Mouse (Mus musculus): ENCODE results near the gene Eci1. TPM values are rescaled to one million over a fixed set of nuclear protein-coding genes. Genes with fewer than 3 reads are reported as not detected.
A peak's percentile ranks its signal among the peaks of the same experiment; 100 is the strongest.

Eci1 gene
- polyA plus RNA-seq, 1 experiment from 2014 or later, result 109 TPM

DNA sequence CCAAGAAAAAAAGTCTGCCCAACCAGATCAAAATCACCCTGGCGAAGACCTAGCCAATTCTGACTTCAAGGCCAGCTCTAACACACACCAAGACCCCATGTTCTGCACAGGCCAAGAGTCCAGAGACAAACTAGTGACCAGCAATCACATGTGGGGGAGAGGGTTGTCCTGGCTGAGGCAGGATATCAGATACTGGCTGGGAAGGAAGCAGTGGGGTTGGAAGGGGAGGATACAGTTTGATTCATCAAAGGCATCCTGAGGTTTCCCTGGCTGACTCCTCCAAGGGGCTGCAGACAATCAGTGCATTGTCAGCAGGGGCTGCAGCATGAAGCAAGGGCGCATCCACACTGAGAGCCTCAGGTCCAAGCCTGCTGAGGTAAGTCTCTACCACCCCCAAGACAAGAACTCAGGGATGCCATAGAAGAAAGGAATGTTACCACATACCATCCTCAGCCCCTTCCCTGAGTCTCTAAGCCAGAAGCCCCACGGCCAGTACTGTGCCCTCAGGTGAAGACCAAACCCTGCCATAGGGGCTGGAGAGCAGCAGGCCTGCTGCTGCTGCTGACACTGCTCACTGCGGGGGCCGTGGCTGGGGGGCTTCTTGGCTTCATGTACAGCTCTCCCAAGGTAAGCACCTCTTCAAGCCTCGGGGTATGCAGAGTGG, 47.3 kb downstream of the Eci1 start, which contains the start of gene Bricd5:
Gene Bricd5 (plus strand): TSS at position 273 of the 664 bp plus-strand sequence.
- no peak for TF ChIP-seq CTCF (IDR thresholded peaks at IDR 0.05; ENCODE audit: low read depth)
- Histone ChIP-seq H3K4me2 (ENCODE audit: low read length) (0 out of 2 replicates have a peak within 1 kb of the TSS, but pooled peaks have one; percentile 95), H3K27me3 (ENCODE audit: insufficient read depth, low read length) (no peaks in the 10 kb centered on the region), H3K9me3 (replicated peaks; ENCODE audit: low read length) (no peaks in the 10 kb centered on the region), H3K27ac (peak within 1 kb of the TSS; percentile 68), H3K9ac (ENCODE audit: low read depth, low read length) (no peak within 1 kb of the TSS), H3K4me3 (replicated peaks; ENCODE audit: low read depth, low read length) (no peak within 1 kb of the TSS), H3K36me3 (ENCODE audit: insufficient read depth, low read length) (peaks cover 29% of the 10 kb centered on the region), H3K4me1 (replicated peaks; ENCODE audit: insufficient read depth, low read length) (peaks cover 31% of the 10 kb centered on the region)
- DNase-seq (ENCODE audit: low spot score), result peak; percentile 73
- ATAC-seq (replicated peaks; ENCODE audit: low FRiP score, low read depth), result no peak
- WGBS, result 55% methylated on average over 6 of the region's 6 CpGs

DNA sequence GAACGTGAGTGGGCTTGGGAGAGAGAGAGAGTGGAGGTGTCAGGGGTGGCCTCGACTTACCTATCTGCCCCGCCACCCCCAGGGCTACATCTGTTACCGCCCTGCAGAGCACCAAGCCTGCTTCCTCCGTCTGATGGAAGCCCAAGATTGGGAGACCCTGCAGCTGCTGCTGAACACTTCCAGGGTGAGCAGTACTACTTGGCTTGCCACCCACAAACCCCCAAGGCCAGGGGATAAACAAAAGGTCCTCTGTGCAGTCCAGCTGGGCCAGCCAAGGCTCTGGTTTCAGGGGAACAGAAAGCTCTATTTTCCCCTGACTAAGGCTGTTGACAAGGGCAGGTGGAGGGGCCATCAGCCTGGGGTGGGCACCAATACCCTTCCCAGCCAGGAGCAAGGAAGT, 48.1 kb downstream of the Eci1 start:
- H3K27me3 ChIP-seq (ENCODE audit: insufficient read depth, low read length), result no peaks in the 10 kb centered on the region
- no peak overlapping the region for H3K27ac ChIP-seq
- no peak for TF ChIP-seq CTCF (IDR thresholded peaks at IDR 0.05; ENCODE audit: low read depth)
- H3K9ac ChIP-seq (ENCODE audit: low read depth, low read length), result no peak overlapping the region
- H3K9me3 ChIP-seq (replicated peaks; ENCODE audit: low read length), result no peaks in the 10 kb centered on the region
- no peak for ATAC-seq (replicated peaks; ENCODE audit: low FRiP score, low read depth)
- no peak overlapping the region for H3K4me3 ChIP-seq (replicated peaks; ENCODE audit: low read depth, low read length)
- H3K4me1 ChIP-seq (replicated peaks; ENCODE audit: insufficient read depth, low read length), result peaks cover 31% of the 10 kb centered on the region
- peaks cover 29% of the 10 kb centered on the region for H3K36me3 ChIP-seq (ENCODE audit: insufficient read depth, low read length)
- WGBS, result 77% methylated on average over 5 of the region's 5 CpGs
- no peak overlapping the region for H3K4me2 ChIP-seq (ENCODE audit: low read length)
- DNase-seq (ENCODE audit: low spot score), result no peak

DNA sequence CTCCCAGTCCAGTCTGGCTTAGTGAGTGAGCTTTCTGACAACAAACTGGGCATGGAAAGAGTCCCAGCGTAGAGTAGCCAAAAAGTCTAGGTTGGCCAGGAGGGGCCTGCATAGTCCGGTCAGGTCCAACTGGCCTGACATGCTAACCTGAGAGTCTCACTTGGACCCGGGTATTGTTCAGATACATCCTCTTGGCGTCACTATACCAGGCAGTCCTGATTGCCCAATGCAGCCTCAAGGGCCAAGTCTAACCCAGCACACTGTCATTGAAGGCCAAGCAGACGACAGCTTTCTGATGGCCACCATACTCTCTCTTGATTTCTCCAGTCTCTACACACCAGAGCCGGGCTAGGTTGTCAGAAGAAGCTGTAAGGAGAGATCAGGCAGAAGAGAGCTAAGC, 49.1 kb downstream of the Eci1 start:
- Histone ChIP-seq H3K36me3 (ENCODE audit: insufficient read depth, low read length) (peaks cover 29% of the 10 kb centered on the region), H3K4me2 (ENCODE audit: low read length) (no peak overlapping the region), H3K9me3 (replicated peaks; ENCODE audit: low read length) (no peaks in the 10 kb centered on the region), H3K27me3 (ENCODE audit: insufficient read depth, low read length) (no peaks in the 10 kb centered on the region), H3K9ac (ENCODE audit: low read depth, low read length) (no peak overlapping the region), H3K27ac (no peak overlapping the region), H3K4me1 (replicated peaks; ENCODE audit: insufficient read depth, low read length) (peaks cover 31% of the 10 kb centered on the region), H3K4me3 (replicated peaks; ENCODE audit: low read depth, low read length) (no peak overlapping the region)
- no peak for TF ChIP-seq CTCF (IDR thresholded peaks at IDR 0.05; ENCODE audit: low read depth)
- WGBS, result 94% methylated on average over 6 of the region's 6 CpGs
- DNase-seq (ENCODE audit: low spot score), result no peak
- no peak for ATAC-seq (replicated peaks; ENCODE audit: low FRiP score, low read depth)

DNA sequence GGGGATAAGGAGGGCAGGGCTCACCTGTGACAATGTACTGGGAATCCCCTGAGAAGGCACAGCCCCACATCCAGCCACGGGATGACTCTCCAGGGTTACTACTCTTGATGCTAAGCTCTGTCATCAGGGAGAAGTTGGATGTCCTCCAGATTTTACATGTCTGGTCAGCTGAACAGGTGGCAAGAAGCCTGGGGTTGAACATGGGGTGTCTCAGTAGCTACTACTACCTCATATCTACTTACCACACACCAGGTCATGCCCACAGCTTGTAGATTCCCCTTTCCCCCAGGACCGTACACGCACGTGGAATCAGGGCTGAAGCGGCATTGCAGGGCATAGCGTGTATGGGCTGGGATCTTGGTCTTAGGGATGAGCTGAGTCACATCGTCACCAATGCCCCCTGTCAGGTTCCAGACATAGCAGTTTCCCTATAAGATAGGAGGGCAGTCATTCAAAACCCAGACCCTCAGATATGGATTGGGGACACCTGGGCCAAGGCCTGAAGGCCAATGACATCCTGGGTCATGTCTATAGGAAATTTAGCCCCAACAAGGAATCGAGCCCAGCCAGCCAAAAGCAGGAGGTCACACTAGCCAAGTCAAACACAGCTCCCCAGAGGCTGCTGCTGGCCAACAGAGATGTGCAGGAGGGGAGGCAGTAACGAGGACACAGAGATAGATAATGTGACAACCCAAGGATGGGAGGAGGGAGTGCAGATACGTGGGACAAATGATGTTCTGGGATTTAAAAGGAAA, 49.8 kb downstream of the Eci1 start:
- peaks cover 27% of the 10 kb centered on the region for H3K4me1 ChIP-seq (replicated peaks; ENCODE audit: insufficient read depth, low read length)
- H3K27ac ChIP-seq, result no peak overlapping the region
- H3K36me3 ChIP-seq (ENCODE audit: insufficient read depth, low read length), result peaks cover 29% of the 10 kb centered on the region
- ATAC-seq (replicated peaks; ENCODE audit: low FRiP score, low read depth), result no peak
- H3K4me3 ChIP-seq (replicated peaks; ENCODE audit: low read depth, low read length), result no peak overlapping the region
- H3K27me3 ChIP-seq (ENCODE audit: insufficient read depth, low read length), result no peaks in the 10 kb centered on the region
- no peak overlapping the region for H3K4me2 ChIP-seq (ENCODE audit: low read length)
- H3K9me3 ChIP-seq (replicated peaks; ENCODE audit: low read length), result no peaks in the 10 kb centered on the region
- no peak overlapping the region for H3K9ac ChIP-seq (ENCODE audit: low read depth, low read length)
- TF ChIP-seq CTCF (IDR thresholded peaks at IDR 0.05; ENCODE audit: low read depth), result no peak
- DNase-seq (ENCODE audit: low spot score), result no peak
- WGBS, result 90% methylated on average over 10 of the region's 10 CpGs

- Histone ChIP-seq H3K9ac (ENCODE audit: low read depth, low read length) (peak overlapping the region; percentile 69; the same call in 1 of the 2 replicates), H3K4me2 (ENCODE audit: low read length) (no peak overlapping the region)
- no peak for ATAC-seq (replicated peaks; ENCODE audit: low FRiP score, low read depth)
Measured at GRCm38 (mm10) chr17:24477053-24477984, 50.9 kb downstream of the Eci1 start.

More at GRCm38 (mm10) chr17:24477053-24477984, 50.9 kb downstream of the Eci1 start:
- Histone ChIP-seq H3K27me3 (ENCODE audit: insufficient read depth, low read length) (no peaks in the 10 kb centered on the region), H3K36me3 (ENCODE audit: insufficient read depth, low read length) (peaks cover 29% of the 10 kb centered on the region), H3K9me3 (replicated peaks; ENCODE audit: low read length) (no peaks in the 10 kb centered on the region), H3K27ac (no peak overlapping the region), H3K4me3 (replicated peaks; ENCODE audit: low read depth, low read length) (no peak overlapping the region), H3K4me1 (replicated peaks; ENCODE audit: insufficient read depth, low read length) (peaks cover 17% of the 10 kb centered on the region)
- 90% methylated on average over 20 of the region's 20 CpGs for WGBS
- TF ChIP-seq CTCF (IDR thresholded peaks at IDR 0.05; ENCODE audit: low read depth), result no peak
- no peak for DNase-seq (ENCODE audit: low spot score)
